Mouse (Mus musculus) WW6 (cell line): Measurements from ENCODE around the gene Zfp963.
"Not testable (repeated sequence)": the region's sequence is repeated elsewhere in the genome, so short reads cannot be mapped to it uniquely, and the experiment has no call there.

ENCODE experiments used
- DNase-seq: peaks from one replicate; pipeline ENCODE4 v3.0.0-alpha.2; 2013; ENCODE audit warnings: low read depth, low spot score

Gene Zfp963

GRCm38 (mm10) chr8:69740763-69741162 is 9.0 kb downstream of the Zfp963 start:
- no peak for DNase-seq

- DNase-seq = no peak
Measured at GRCm38 (mm10) chr8:69735495-69735894, 14.3 kb downstream of the Zfp963 start.

GRCm38 (mm10) chr8:69717232-69717580 is 32.6 kb downstream of the Zfp963 start:
- DNase-seq = no peak

- peak; percentile 98 for DNase-seq
Measured at GRCm38 (mm10) chr8:69716403-69717231, 33.2 kb downstream of the Zfp963 start.

GRCm38 (mm10) chr8:69715366-69715765 is 34.4 kb downstream of the Zfp963 start:
- no peak for DNase-seq

- DNase-seq = no peak
Measured at GRCm38 (mm10) chr8:69713516-69713915, 36.3 kb downstream of the Zfp963 start.

GRCm38 (mm10) chr8:69710624-69711023 is 39.1 kb downstream of the Zfp963 start, which contains the start of gene Zfp869:
Gene Zfp869 (minus strand): TSS chr8:69710724.
- not testable (repeated sequence) for DNase-seq

GRCm38 (mm10) chr8:69701810-69702209 is 48.0 kb downstream of the Zfp963 start:
- DNase-seq = peak; percentile 28
